Mouse (Mus musculus) neutrophil, adult 5-6 weeks (primary cell): ENCODE results near the gene Gtf2ird1. TPM values are rescaled to one million over a fixed set of nuclear protein-coding genes. Genes with fewer than 3 reads are reported as not detected.
"Not testable (repeated sequence)": the region's sequence is repeated elsewhere in the genome, so short reads cannot be mapped to it uniquely, and the experiment has no call there.

Experiments
- ATAC-seq: fragments of 151-379, 151-347 bp; 2 replicates; pipeline ENCODE4 v1.8.0; 2017; ENCODE audit warnings: mild to moderate bottlenecking, moderate TSS enrichment; ENCODE audit not compliant: insufficient number of reproducible peaks, poor library complexity, low FRiP score, severe bottlenecking; ENCODE audit errors: extremely low read depth
- total RNA-seq: library from RNA; stranded (forward); fragments of 200-1000 nt; gene quantifications from 2 replicates; pipeline ENCODE4 v1.2.3, GENCODE M21; 2017

Gtf2ird1 gene
- total RNA-seq, 1 experiment from 2014 or later = not detected

GRCm38 (mm10) chr5:134478886-134479285, 22.4 kb upstream of the Gtf2ird1 start:
- ATAC-seq = not testable (repeated sequence)

DNA sequence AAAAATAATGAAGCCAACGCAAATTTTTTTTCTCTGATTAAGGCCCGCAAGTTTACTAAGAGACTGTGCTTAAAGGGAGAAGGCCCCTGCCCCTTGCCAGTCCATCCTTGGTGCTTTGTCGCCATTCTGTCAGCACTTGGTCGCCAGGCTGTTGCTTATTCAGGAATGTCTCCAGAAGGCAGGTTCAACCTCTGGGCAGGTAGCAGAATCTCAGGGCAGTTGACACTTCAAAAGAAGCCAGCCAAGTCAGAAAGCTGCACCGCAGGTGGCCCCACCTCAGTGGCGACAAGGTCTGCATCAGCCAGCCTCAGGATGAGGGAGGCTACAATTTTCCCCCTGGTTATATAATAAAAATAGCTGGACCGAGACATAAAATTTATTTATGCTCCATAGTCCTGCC, 19.2 kb upstream of the Gtf2ird1 start:
- not testable (repeated sequence) for ATAC-seq

DNA sequence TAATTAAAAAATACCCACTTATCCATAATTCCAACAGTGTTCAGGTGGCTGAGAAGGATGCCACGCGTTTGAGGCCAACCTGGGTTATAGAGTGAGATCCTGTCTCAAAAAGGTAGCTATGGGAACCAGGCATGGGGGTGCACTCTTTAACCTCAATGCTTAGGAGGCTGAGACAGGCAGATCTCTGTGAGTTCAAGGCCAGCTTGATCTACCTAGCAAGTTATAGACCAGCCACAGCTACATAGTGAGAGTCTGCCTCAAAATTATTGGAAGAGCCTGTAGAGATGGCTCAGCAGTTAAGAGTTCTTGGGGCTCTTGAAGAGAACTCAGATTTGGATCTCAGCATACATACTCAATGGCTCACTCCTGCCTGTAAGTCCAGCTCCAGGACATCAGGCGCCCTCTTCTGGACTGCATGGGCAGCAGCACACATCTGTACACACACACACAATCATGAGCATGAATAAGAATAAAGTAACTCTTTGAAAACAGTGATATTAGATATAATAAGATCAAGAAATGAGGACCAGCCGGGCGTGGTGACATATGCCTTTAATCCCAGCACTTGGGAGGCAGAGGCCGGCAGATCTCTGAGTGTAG, 18.6 kb upstream of the Gtf2ird1 start:
- ATAC-seq = no peak

DNA sequence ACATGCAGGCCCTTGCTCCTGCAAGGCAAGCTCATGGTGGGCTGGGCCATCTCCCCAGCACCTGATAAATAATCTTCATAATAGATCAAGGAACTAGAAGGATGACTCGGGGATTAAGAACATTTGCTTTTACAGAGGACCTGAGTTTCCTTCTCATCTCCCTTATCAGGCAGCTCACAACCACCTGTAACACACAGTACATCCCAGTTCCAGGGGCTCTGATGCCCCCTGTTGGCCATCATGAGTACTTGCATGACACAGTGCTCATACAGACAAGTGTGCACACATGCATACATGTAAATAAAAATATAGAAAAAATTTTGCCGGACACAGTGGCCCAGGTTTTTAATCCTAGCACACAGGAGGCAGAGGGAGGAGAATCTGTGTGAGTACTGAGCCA, 17.4 kb upstream of the Gtf2ird1 start:
- ATAC-seq = no peak

GRCm38 (mm10) chr5:134470538-134471169, 14.1 kb upstream of the Gtf2ird1 start:
- no peak for ATAC-seq

- no peak for ATAC-seq
Measured at GRCm38 (mm10) chr5:134469559-134470150, 13.1 kb upstream of the Gtf2ird1 start.

DNA sequence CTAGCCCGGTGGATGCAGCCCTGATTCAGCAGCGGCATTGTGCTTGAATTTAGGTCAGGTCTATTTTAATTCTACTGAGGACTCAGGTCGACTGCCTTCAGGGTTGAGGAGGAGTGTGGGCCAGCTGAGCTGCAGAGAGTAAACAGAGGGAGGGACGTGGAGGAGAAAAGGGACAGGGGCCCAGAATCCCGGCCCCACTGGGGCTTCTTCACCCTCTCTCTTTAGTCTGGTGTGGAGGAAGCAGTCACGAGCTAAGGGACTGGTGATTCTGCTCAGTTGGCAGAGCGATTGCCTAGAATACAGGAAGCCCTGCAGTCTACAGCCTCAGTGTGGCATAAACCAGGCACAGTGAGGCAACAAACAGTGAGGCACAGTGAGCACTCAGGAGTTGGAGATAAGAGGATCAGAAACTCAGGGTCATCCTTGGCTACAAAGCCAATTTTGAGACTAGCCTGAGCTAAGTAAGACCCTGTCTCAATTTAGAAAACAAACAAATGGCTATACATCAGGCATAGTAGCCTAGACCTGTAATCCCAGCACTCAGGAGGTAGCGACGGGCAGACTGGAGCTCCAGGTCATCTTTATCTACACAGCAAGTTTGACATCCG, 11.7 kb upstream of the Gtf2ird1 start:
- no peak for ATAC-seq

- ATAC-seq = no peak
Measured at GRCm38 (mm10) chr5:134467030-134467549, 10.6 kb upstream of the Gtf2ird1 start.

- ATAC-seq = no peak
Measured at GRCm38 (mm10) chr5:134466296-134467029, 9.9 kb upstream of the Gtf2ird1 start.

GRCm38 (mm10) chr5:134465197-134465596, 8.7 kb upstream of the Gtf2ird1 start:
- no peak for ATAC-seq

DNA sequence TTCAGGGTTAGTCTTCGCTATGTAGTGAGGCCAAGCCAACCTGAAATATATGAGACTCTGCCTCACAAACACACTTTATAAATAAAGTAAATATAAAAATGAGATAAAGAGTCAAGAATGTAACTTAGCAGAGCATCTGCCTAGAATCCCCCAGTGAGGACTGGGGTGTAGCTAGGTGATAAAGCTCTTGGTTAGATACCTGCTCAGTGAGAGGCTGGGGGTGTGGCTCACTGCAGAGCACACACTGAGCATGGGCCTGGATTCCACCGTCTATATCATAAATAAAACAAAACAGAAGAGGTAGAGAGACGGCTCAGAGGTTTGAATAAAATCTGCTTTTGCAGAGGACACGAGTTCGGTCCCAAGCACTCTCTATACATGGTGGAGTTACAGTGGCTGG, 7.7 kb upstream of the Gtf2ird1 start:
- ATAC-seq = no peak

DNA sequence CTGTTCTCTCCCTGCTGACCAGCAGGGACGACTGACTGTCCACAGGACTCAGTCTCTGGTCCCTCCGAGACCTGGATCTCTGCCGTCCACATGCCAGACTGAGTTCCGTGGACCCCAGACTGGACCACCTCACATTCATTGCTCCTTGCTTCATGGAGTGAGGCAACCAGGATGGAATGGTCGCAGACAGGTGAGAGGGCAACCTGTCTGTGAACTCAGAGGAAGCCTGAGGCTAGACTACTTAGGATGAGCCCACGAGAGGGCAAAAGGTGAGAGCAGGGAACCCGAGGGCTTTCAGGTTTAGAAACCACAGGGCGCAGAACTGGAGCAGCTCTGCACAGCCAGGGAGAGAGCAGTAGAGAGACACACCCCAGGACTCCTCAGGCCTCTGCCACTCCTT, 6.2 kb upstream of the Gtf2ird1 start:
- no peak for ATAC-seq

DNA sequence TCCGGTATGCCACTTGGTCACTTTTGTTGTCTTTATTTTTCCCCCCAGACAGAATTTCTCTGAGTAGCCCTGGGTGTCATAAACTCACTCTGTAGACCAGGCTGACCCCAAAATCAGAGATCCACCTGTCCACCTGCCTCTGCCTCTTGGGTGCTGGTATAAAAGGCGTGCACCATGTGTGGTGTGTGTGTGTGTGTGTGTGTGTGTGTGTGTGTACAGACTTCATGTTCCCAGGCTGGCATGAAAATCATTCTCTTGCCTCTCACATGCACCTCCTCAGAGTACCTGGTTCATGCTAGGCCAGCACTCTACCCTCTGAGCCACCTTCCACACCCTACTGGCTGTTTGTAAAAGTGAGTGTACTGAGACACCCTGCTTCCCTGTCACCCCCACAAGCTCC, 5.8 kb upstream of the Gtf2ird1 start:
- ATAC-seq = no peak

DNA sequence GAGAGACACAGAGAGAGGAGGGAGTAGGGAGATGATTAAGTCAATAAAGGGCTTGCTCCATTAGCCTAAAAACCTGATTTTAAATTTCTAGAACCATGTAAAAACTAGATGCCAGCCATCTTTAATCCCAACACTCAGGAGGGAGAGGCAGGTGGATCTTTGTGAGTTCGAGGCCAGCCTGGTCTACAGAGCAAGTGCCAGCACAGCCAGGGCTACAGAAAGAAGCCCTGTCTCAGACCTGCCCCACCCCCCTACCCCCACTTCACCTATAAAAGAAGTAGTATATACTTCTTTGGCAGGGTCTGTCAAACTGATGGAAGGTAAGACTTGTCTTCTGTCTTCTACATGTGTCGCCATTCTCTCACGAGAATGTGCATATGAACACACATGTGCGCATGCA, 4.0 kb upstream of the Gtf2ird1 start:
- no peak for ATAC-seq

DNA sequence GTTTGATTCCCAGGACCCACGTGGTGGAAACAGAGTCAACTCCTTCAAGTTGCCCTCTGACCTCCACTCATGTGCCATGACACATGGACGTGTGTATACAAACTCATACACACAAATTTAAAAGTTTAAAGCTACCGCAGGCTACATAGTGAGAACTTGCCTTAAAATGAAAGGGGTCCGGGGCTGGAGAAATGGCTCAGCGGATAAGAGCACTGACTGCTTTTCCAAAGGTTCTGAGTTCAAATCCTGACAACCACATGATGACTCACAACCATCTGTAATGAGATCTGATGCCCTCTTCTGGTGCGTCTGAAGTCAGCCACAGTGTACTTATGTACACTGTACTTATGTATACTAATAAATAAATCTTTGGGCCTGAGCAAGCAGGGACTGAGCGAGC, 2.6 kb upstream of the Gtf2ird1 start:
- no peak for ATAC-seq

DNA sequence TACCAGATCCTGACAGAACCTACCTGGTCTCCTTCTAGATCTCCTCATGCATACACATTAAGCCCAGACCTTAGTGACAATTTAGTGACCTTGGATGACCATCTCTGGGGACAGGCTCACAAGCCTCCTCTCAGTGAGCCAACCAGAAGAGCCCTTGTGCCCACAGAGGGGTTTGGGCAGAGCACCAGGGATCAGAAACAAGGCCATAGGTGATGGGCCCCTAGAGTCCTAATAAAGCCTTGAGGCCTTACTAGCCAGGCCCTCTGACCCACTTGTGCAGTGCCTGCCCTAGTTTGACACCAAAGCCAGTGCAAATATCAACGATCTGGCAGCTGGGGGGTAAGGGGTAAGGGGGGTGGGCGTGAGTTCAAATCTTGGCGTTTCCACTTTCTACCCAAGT, 1.9 kb upstream of the Gtf2ird1 start:
- ATAC-seq = no peak

GRCm38 (mm10) chr5:134457371-134457770, 855 bp upstream of the Gtf2ird1 start:
- no peak for ATAC-seq

GRCm38 (mm10) chr5:134455914-134456423, 547 bp downstream of the Gtf2ird1 start:
- ATAC-seq = no peak
